Mouse (Mus musculus) forebrain, postnatal 0 days (tissue): ENCODE data around the gene Unc13a. TPM values are rescaled to one million over a fixed set of nuclear protein-coding genes. Genes with fewer than 3 reads are reported as not detected.
A peak's percentile ranks its signal among the peaks of the same experiment; 100 is the strongest.

Source experiments
- ATAC-seq: fragments of 200-750 bp; cut with Nextera tagmentation; 2 replicates; pipeline ENCODE4 v1.8.0; 2017; ENCODE audit warnings: mild to moderate bottlenecking, moderate library complexity
- DNase-seq: peaks from one replicate; pipeline ENCODE4 v3.0.0-alpha.2; 2015
- H3K27ac ChIP-seq: fragments of 300-500 bp; sonication (generic); 2 replicates; pipeline ENCODE4 v1.5.1; 2014; ENCODE audit warnings: low read depth, mild to moderate bottlenecking, antibody characterized with exemption, low read length, moderate library complexity, mixed read lengths
- H3K27me3 ChIP-seq: fragments of 300-500 bp; sonication (generic); 2 replicates; pipeline ENCODE4 v1.6.1; 2014; ENCODE audit warnings: mild to moderate bottlenecking, low read length, mixed read lengths; ENCODE audit not compliant: insufficient read depth
- H3K36me3 ChIP-seq: fragments of 300-500 bp; sonication (generic); 2 replicates; pipeline ENCODE4 v1.6.1; 2014; ENCODE audit warnings: mild to moderate bottlenecking, moderate library complexity; ENCODE audit not compliant: insufficient read depth
- H3K4me1 ChIP-seq: fragments of 300-500 bp; sonication (generic); 2 replicates; pipeline ENCODE4 v1.6.1; 2014; ENCODE audit warnings: antibody characterized with exemption; ENCODE audit not compliant: insufficient read depth
- H3K4me2 ChIP-seq: fragments of 300-500 bp; sonication (generic); 2 replicates; pipeline ENCODE4 v1.6.1; 2014; ENCODE audit warnings: low read depth, mild to moderate bottlenecking, moderate library complexity
- H3K4me3 ChIP-seq: fragments of 300-500 bp; sonication (generic); 2 replicates; pipeline ENCODE4 v1.5.1; 2014; ENCODE audit warnings: low read depth, low read length, mixed read lengths
- H3K9ac ChIP-seq: fragments of 300-500 bp; sonication (generic); 2 replicates; pipeline ENCODE4 v1.6.1; 2014; ENCODE audit warnings: mild to moderate bottlenecking
- H3K9me3 ChIP-seq: fragments of 300-500 bp; sonication (generic); 2 replicates; pipeline ENCODE4 v1.6.1; 2016; ENCODE audit warnings: low read length
- CTCF ChIP-seq: sonication (generic); IDR thresholded peaks from 2 replicates; pipeline ENCODE4 v1.5.1; 2016; ENCODE audit warnings: antibody characterized with exemption, control low read depth, low read depth
- WGBS: fragments of 180-500 bp; shearing (Covaris S2); extraction: QIAGEN DNeasy Blood & Tissue Kit; methylation state at CpG from one replicate; pipeline ENCODE4 v1.1.7; 2014; 5-methylcytosine and 5-hydroxymethylcytosine counted together
- polyA plus RNA-seq: library from polyadenylated mRNA; unstranded; fragments of >200 nt; fragmentation: Nextera tagmentation; extraction: Ambion mirVana; gene quantifications from 2 replicates; pipeline ENCODE4 v1.2.1, GENCODE M21; 2015
- total RNA-seq: library from RNA; depleted of rRNA; stranded (reverse); fragments of >200 nt; gene quantifications from 2 replicates; pipeline ENCODE4 v1.2.3, GENCODE M21; 2014

The Unc13a gene
- total and polyA plus RNA-seq, 2 experiments from 2014 or later: 18.8 to 89.2 TPM

DNA sequence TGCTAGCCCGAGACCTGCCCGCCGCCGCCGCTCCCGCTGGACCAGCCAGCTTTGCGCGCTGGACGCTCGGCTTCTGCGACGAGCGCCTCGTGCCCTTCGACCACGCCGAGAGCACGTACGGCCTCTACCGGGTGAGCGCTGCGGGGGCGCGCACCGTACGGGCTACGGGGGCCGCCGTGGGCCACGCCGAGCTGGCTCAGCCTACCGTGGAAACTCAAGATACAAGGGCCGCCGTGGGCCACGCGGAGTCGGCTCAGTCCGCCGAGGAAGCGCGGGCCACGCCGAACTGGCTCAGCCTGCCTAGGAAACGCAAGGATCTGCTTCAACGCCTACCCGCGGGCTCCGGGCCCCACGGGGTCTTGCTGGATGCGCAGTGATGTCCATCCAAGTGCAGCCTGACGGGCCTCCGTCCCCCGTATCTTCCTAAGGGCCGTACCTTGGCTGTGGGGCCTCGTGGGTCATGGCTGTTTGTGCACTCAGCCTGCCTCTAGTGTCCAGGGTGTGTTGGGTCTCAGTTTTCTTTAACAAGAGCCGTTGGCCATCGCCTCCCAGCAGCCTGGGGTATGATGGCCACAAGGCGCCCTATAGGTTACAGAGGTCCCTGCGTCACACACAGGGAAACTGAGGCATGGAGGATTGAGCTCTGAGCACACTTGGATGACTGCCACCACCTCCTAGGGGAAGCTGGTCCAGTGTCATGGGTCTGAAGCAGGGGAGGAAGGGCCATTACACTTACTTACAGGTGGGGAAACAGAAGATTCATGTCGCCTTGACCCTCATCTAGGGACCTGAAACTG is 79.0 kb downstream of the Unc13a start:
- ATAC-seq (peak; percentile 75), DNase-seq (no peak)
- H3K27me3 ChIP-seq: no peaks in the 10 kb centered on the region
- peak overlapping the region; percentile 89 for H3K9ac ChIP-seq
- H3K36me3 ChIP-seq: peaks cover 5% of the 10 kb centered on the region; the same call in 1 of the 2 replicates
- peak; percentile 21 for TF ChIP-seq CTCF
- WGBS: 5% methylated on average over 59 of the region's 60 CpGs
- peak overlapping the region; percentile 96 for H3K27ac ChIP-seq
- peak overlapping the region; percentile 76 for H3K4me3 ChIP-seq
- no peaks in the 10 kb centered on the region for H3K9me3 ChIP-seq
- peaks cover 10% of the 10 kb centered on the region for H3K4me1 ChIP-seq
- H3K4me2 ChIP-seq: peak overlapping the region; percentile 90

DNA sequence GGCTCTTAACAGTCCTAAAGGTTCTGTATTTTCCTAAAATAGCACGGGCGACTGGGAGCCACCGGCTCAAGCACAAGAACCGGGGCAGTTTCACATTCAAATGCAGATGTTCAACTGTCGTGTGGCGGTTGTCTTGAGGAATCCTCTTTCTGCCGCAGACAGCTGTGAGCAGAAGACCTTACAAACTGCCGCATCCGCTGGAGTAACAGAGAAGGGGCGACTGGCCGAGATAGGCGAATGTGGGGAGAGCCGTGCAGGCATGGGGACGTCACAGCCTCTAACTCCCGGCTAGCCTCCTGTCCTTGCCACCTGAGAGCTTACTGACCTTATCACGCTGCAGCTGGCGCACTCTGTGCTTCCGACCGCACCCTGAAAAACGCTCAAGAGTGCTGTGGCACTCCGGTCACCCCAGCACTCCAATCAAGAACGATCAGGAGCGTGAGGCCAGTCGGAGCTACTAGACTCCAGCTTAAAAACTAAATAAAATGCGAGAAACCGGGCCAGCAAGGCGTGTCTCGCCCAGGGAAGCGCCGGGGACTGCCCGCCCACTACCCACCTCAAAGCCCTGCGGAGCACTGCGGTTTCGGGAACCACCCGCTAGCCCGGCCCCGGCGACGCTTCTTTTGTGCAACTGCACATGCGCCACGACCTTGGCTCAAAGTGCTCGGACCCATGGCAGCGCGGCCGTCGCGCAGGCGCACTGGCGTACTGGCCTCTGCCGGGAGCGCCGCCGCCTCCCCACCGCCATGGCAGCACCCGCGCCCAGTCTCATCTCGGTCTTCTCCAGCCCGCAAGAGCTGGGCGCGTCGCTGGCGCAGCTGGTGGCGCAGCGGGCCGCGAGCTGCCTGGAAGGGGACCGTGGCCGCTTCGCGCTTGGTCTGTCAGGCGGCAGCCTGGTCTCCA is 79.8 kb downstream of the Unc13a start, which contains the start of gene Pgls:
Pgls (plus strand) TSS at position 706 of the 903 bp plus-strand sequence.
- no peak for TF ChIP-seq CTCF
- 2% methylated on average over 70 of the region's 71 CpGs for WGBS
- H3K27me3 ChIP-seq: no peaks in the 10 kb centered on the region

DNA sequence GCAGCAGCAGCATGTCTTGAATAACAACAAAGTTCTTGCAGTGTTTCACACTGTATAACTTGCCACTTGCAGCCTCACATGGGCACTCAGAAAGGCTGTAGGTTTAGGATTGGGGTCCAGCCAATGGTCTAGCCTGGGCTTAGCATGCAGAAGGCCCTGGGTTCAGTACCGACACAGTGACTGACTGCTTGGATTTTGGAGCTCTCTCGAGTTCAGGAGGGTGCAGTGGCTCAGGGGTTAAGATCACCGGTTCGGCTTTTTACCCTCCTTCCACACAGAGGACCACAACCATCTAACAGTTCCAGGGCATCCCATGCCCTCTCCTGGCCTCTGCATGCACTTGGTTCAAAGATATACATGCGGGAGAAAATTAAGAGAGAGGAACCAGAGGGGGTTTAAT is 80.5 kb downstream of the Unc13a start:
- TF ChIP-seq CTCF: no peak
- DNase-seq: no peak
- peaks cover 10% of the 10 kb centered on the region; the same call in 1 of the 2 replicates for H3K36me3 ChIP-seq
- H3K4me2 ChIP-seq: peak overlapping the region; percentile 90
- H3K27ac ChIP-seq: no peak overlapping the region
- peak overlapping the region; percentile 76 for H3K4me3 ChIP-seq
- no peaks in the 10 kb centered on the region for H3K27me3 ChIP-seq
- 22% methylated on average over 5 of the region's 5 CpGs for WGBS
- H3K9me3 ChIP-seq: no peaks in the 10 kb centered on the region
- ATAC-seq: no peak
- peak overlapping the region; percentile 89 for H3K9ac ChIP-seq
- H3K4me1 ChIP-seq: peaks cover 10% of the 10 kb centered on the region

More for the DNA sequence above, 79.8 kb downstream of the Unc13a start, which contains the start of gene Pgls:
- Histone ChIP-seq H3K4me3 (peak within 1 kb of the TSS; percentile 76), H3K9ac (peak within 1 kb of the TSS; percentile 89), H3K4me1 (peaks cover 10% of the 10 kb centered on the region), H3K9me3 (no peaks in the 10 kb centered on the region), H3K27ac (peak within 1 kb of the TSS; percentile 96), H3K4me2 (peak within 1 kb of the TSS; percentile 90), H3K36me3 (peaks cover 7% of the 10 kb centered on the region; the same call in 1 of the 2 replicates)
- DNase-seq (peak; percentile 95), ATAC-seq (peak; percentile 84)

DNA sequence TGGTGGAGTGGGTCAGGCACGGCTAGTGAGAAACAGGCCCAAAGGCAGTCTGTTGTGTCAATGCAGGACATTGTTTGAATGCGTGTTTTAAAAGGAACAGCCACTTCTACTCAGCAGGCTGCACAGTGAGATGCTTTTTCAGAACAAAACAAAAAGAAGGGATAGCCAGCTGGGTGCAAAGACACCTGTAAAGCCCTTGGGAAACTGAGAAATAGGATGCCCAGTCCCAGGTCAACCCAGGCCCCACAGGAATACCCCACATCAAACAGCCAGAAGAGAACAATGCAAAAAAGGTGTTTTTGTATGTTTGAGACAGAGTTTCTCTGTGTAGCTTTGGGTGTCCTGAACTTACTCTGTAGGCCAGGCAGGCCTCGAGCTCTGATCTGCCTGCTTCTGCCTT is 82.8 kb downstream of the Unc13a start:
- H3K27me3 ChIP-seq: no peaks in the 10 kb centered on the region
- ATAC-seq: no peak
- H3K4me1 ChIP-seq: peaks cover 10% of the 10 kb centered on the region
- no peak overlapping the region for H3K4me3 ChIP-seq
- WGBS: 79% methylated on average over 3 of the region's 3 CpGs
- no peak for DNase-seq
- H3K4me2 ChIP-seq: no peak overlapping the region
- no peak for TF ChIP-seq CTCF
- peaks cover 28% of the 10 kb centered on the region for H3K36me3 ChIP-seq
- H3K9ac ChIP-seq: no peak overlapping the region
- no peaks in the 10 kb centered on the region for H3K9me3 ChIP-seq
- no peak overlapping the region for H3K27ac ChIP-seq

DNA sequence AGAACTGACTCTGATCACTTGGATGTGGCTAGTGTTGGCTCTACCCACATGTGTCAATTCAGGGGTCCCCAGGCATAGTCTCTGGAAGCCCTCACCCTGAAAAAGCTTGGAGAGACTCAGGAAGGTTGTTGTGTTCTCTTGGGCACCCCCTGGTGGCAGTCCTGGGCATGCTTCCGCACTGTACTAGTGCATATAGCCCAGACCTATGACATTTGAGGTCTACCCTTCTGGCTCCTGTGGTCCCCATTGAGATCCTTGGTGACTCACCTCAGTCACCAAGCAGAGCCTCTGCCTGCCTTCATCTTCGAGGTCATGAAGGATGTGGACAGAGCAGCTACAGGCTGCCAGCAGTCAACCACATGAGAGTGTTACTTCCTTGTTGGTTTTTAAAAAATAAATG is 84.7 kb downstream of the Unc13a start:
- Histone ChIP-seq H3K4me1 (peaks cover 4% of the 10 kb centered on the region; the same call in 1 of the 2 replicates), H3K4me3 (no peak overlapping the region), H3K9me3 (no peaks in the 10 kb centered on the region), H3K27me3 (no peaks in the 10 kb centered on the region), H3K4me2 (no peak overlapping the region), H3K36me3 (peaks cover 30% of the 10 kb centered on the region), H3K9ac (no peak overlapping the region), H3K27ac (no peak overlapping the region)
- DNase-seq: peak; percentile 71
- ATAC-seq: peak; percentile 50
- TF ChIP-seq CTCF: peak; percentile 79
- 87% methylated on average over 2 of the region's 2 CpGs for WGBS

DNA sequence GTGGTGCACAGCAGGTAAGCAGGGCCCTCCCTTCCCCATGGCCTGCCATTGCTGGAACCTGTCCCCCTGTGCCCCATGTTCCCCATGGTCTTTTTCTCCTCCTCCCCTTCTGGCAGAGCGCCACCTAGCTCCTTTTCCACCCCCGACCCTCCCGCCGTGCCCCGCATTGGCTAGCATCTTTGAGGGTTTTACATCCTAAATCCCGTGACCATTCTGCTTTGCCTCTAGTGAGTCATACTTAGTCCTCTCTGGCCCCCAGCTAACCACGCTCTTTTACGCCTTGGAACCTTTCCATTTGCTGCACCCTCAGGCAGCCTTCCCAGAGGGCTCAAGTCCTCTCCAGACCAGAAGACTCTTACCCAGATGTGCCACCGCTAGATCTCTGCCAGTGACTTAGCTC is 91.4 kb downstream of the Unc13a start:
- H3K9me3 ChIP-seq: no peaks in the 10 kb centered on the region
- DNase-seq (peak; percentile 24), ATAC-seq (no peak)
- H3K27me3 ChIP-seq: no peaks in the 10 kb centered on the region
- no peak overlapping the region for H3K9ac ChIP-seq
- H3K4me3 ChIP-seq: no peak overlapping the region
- no peak overlapping the region for H3K4me2 ChIP-seq
- H3K36me3 ChIP-seq: peaks cover 32% of the 10 kb centered on the region
- H3K4me1 ChIP-seq: no peaks in the 10 kb centered on the region
- TF ChIP-seq CTCF: no peak
- 25% methylated on average over 9 of the region's 9 CpGs for WGBS
- H3K27ac ChIP-seq: no peak overlapping the region
